Mouse (Mus musculus) testis, adult 2 months (tissue): ENCODE measurements around the gene Stk38.

Experiments
- CTCF ChIP-seq: fragments of 200-500 bp; IDR thresholded peaks from 2 replicates; pipeline ENCODE4 v1.5.1; 2012; ENCODE audit warnings: low read depth, mild to moderate bottlenecking, inconsistent platforms, low read length, moderate library complexity; ENCODE audit not compliant: control insufficient read depth, insufficient read depth, insufficient replicate concordance
- POLR2A ChIP-seq: fragments of 200-500 bp; IDR thresholded peaks from 2 replicates; pipeline ENCODE4 v1.6.1; 2012; ENCODE audit warnings: low read depth, mild to moderate bottlenecking, inconsistent platforms, low read length, moderate library complexity; ENCODE audit not compliant: control insufficient read depth

GRCm38 (mm10) chr17:28951831-28952799 is 55.7 kb downstream of the Stk38 start, which contains the start of gene Kctd20:
- no peak for TF ChIP-seq CTCF
- peak; percentile 58 for TF ChIP-seq POLR2A
